Mouse (Mus musculus): ENCODE results near the gene 2510009E07Rik. TPM values are rescaled to one million over a fixed set of nuclear protein-coding genes. Genes with fewer than 3 reads are reported as not detected.
"Not testable (repeated sequence)": the region's sequence is repeated elsewhere in the genome, so short reads cannot be mapped to it uniquely, and the experiment has no call there.

2510009E07Rik gene
- polyA plus RNA-seq, 1 experiment from 2014 or later, result 41.6 TPM

DNA sequence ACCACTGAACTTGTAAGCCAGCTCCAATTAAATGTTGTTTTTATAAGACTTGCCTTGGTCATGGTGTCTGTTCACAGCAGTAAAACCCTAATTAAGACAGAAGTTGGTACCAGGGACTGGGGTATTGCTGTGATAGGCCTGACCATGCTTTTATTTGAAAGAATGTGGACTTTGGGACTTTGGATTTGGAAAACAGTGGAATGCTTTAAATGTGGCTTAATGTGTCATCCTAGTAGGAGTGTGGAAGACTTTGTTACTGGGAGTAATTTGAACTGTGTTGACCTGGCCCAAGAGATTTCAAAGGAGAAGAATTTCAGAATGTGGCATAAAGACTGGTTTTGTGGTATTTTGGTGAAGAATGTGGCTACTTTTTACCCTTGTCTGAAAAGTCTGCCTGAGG is 21.4 kb downstream of the 2510009E07Rik start:
- H3K27me3 ChIP-seq; ATAC-seq (replicated peaks); H3K9me3 ChIP-seq; H3K36me3 ChIP-seq; H3K4me2 ChIP-seq (replicated peaks); H3K27ac ChIP-seq (replicated peaks); H3K4me3 ChIP-seq; H3K4me1 ChIP-seq; H3K9ac ChIP-seq (replicated peaks): not testable (repeated sequence)

DNA sequence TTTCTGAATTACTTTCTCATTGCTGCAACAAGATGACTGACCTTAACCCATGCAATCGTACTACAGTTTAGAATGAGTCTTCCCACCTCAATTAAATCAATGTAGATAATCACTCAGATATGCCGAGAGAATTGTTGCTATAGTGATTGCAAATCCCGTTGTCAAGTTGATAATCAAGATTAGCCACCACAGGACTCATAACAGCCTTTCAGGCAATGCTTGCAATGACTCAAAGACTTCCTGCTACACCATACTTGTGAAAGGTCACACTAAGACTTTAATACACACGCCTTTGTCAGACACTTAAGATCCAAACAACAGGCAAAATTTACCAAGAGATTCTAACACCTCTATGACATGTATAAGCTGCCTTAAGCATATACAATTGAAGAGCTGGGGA is 22.6 kb downstream of the 2510009E07Rik start:
- no peaks in the 10 kb centered on the region for H3K27me3 ChIP-seq
- WGBS, result 84% methylated on average over 4 of the region's 4 CpGs
- H3K4me1 ChIP-seq, result no peaks in the 10 kb centered on the region
- H3K4me2 ChIP-seq (replicated peaks), result no peak overlapping the region
- H3K36me3 ChIP-seq, result peaks cover 4% of the 10 kb centered on the region; the same call in 1 of the 2 replicates
- no peak overlapping the region for H3K9ac ChIP-seq (replicated peaks)
- H3K9me3 ChIP-seq, result no peaks in the 10 kb centered on the region
- ATAC-seq (replicated peaks), result no peak
- no peak overlapping the region for H3K4me3 ChIP-seq
- H3K27ac ChIP-seq (replicated peaks), result no peak overlapping the region

DNA sequence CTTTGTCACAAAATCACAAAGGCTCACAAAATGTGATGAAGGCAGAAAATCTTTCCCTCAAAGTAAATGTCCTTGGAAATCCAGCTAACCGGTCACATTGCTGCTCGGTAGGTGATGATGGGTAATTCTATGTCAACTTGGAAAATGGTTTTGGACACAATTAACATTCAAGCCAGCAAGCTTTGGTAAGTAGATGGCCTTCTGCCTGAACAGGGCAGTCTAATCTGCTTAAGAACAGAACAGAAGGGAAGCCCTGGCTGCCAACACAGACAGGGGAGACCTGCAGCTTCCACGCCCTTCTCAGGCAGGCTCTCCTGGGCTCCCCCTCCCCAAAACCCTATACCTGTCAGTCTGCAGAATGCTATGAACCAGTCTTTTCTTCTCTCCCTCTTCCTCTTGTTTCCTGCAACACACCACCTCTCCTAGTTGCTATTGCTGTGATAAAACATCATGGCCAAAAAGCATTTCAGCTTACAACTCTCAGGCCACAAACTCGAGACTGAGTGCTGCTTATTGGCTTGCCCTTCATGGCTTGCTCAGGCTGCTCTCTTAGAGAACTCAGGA is 29.0 kb downstream of the 2510009E07Rik start:
- Histone ChIP-seq H3K9me3 (no peaks in the 10 kb centered on the region), H3K36me3 (no peaks in the 10 kb centered on the region), H3K27me3 (no peaks in the 10 kb centered on the region), H3K4me2 (replicated peaks) (no peak overlapping the region), H3K9ac (replicated peaks) (no peak overlapping the region), H3K27ac (replicated peaks) (peak overlapping the region; percentile 13; the same call in 1 of the 2 replicates), H3K4me3 (no peak overlapping the region), H3K4me1 (peaks cover 15% of the 10 kb centered on the region)
- WGBS, result 3% methylated on average over 4 of the region's 4 CpGs
- 0 out of 2 replicates have a peak, but pooled peaks have one; percentile 38 for ATAC-seq (replicated peaks)

DNA sequence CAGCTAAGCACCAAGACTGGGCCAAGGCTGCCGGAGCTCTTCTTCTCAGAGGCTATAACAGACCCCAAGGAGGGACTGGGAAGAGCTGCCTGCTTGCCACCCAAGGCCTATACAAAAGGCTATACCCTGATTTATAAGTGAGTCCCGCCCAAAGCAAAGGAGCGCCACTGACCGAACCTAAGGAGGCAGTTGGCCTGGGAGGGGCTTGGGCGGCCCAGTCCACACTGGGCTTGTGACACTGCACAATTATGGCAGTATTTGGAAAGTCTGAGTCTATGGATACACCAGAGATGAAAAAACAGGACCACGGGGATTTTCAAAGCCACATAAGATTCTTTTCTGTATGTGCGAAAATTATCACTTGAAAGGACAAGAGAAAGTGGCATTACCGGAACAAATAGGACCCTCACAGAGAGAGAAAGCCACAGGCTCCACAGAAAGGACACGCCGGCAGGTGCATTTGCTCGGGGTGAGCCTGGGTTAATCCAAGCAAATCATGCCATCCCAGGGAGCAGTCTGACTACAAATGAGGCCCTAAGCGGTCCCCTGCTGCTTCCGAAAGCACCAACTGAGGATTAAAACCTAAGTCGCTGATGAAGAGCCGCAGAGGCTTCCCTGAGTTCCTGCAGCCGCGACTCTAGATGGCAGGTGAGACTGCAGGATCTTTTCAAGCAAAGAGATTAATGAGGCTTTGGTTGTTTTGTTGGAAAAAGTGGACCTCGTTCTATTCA is 29.7 kb downstream of the 2510009E07Rik start:
- WGBS, result 6% methylated on average over 18 of the region's 18 CpGs
- no peak overlapping the region for H3K4me3 ChIP-seq

DNA sequence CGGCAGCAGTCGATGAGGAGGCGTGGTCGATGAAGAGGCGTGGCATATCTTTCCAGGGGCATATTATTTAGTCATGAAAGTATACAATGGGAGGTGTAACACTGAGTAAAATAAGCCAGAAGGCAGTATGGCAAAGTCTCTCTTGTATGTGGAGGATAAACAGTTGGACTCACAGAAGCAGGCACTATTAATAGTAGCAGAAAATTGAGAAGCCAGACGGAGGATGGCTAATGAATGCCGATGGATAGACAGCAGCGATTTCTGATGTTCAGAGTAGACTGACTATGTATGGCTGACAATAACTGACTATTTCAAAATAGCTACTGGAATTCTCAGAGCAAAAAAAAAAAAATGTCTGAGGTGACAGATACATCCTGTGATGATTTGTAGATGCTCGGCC is 38.5 kb downstream of the 2510009E07Rik start:
- no peak overlapping the region for H3K4me3 ChIP-seq
- no peak overlapping the region for H3K9ac ChIP-seq (replicated peaks)
- H3K4me1 ChIP-seq, result peaks cover 16% of the 10 kb centered on the region
- H3K27ac ChIP-seq (replicated peaks), result peak overlapping the region; percentile 52; the same call in 1 of the 2 replicates
- H3K36me3 ChIP-seq, result 0 out of 2 replicates have a peak, but pooled peaks cover 5% of the 10 kb centered on the region
- WGBS, result 80% methylated on average over 9 of the region's 9 CpGs
- H3K4me2 ChIP-seq (replicated peaks), result no peak overlapping the region
- no peaks in the 10 kb centered on the region for H3K27me3 ChIP-seq
- no peaks in the 10 kb centered on the region for H3K9me3 ChIP-seq
- 0 out of 2 replicates have a peak, but pooled peaks have one; percentile 9 for ATAC-seq (replicated peaks)

More for the DNA sequence above, 29.7 kb downstream of the 2510009E07Rik start:
- Histone ChIP-seq H3K9ac (replicated peaks) (no peak overlapping the region), H3K27me3 (no peaks in the 10 kb centered on the region), H3K36me3 (no peaks in the 10 kb centered on the region), H3K9me3 (no peaks in the 10 kb centered on the region), H3K4me2 (replicated peaks) (peak overlapping the region; percentile 14; the same call in 1 of the 2 replicates), H3K27ac (replicated peaks) (peak overlapping the region; percentile 13; the same call in 1 of the 2 replicates), H3K4me1 (peaks cover 15% of the 10 kb centered on the region)
- ATAC-seq (replicated peaks), result peak; percentile 68

DNA sequence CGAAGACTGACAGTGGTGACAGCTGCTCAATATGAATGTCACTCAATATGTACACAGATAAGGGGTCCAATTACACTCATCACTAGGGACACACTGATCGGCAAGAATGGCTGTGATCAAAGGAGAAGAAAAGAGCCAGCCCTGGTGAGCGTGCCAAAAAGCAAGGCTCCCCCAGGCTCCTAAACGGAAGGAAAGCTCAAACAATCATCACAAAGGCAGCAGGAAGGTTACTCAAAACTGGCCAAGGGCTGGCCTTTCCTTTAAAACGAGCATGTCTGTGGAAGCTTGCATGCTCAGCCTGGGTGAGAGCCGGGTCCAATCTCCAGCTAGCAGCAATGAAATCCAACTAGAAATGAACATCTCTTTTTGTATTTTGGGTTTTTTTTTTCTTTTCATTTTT is 39.2 kb downstream of the 2510009E07Rik start:
- 22% methylated on average over 6 of the region's 6 CpGs for WGBS
- Histone ChIP-seq H3K9ac (replicated peaks) (no peak overlapping the region), H3K27ac (replicated peaks) (peak overlapping the region; percentile 52), H3K27me3 (no peaks in the 10 kb centered on the region), H3K9me3 (no peaks in the 10 kb centered on the region), H3K36me3 (0 out of 2 replicates have a peak, but pooled peaks cover 5% of the 10 kb centered on the region), H3K4me1 (peaks cover 16% of the 10 kb centered on the region), H3K4me3 (no peak overlapping the region), H3K4me2 (replicated peaks) (no peak overlapping the region)
- 0 out of 2 replicates have a peak, but pooled peaks have one; percentile 34 for ATAC-seq (replicated peaks)

DNA sequence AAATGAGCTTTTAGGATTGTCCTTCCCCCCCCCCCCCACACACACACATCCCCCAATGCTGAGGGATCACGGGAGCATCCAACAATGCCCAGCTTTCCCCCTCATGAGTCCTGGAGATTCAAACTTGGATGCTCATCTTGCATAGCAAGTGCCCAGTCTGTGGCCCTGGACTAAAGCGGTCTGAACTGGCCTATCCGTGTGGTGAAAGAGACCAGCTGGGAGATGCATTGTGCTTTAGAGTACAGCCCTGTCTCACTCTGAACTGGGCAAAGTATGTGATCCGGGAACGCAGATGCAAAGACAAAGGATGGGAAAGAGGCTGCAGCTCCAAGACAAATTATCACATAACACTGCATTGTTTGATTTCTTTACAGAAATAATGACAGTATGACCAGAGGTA is 40.1 kb downstream of the 2510009E07Rik start:
- no peaks in the 10 kb centered on the region for H3K9me3 ChIP-seq
- H3K27me3 ChIP-seq, result no peaks in the 10 kb centered on the region
- 0 out of 2 replicates have a peak, but pooled peaks cover 5% of the 10 kb centered on the region for H3K36me3 ChIP-seq
- H3K4me3 ChIP-seq, result no peak overlapping the region
- WGBS, result 39% methylated on average over 5 of the region's 5 CpGs
- peak overlapping the region; percentile 52 for H3K27ac ChIP-seq (replicated peaks)
- H3K4me2 ChIP-seq (replicated peaks), result no peak overlapping the region
- H3K4me1 ChIP-seq, result peaks cover 16% of the 10 kb centered on the region
- no peak overlapping the region for H3K9ac ChIP-seq (replicated peaks)
- peak; percentile 55 for ATAC-seq (replicated peaks)

DNA sequence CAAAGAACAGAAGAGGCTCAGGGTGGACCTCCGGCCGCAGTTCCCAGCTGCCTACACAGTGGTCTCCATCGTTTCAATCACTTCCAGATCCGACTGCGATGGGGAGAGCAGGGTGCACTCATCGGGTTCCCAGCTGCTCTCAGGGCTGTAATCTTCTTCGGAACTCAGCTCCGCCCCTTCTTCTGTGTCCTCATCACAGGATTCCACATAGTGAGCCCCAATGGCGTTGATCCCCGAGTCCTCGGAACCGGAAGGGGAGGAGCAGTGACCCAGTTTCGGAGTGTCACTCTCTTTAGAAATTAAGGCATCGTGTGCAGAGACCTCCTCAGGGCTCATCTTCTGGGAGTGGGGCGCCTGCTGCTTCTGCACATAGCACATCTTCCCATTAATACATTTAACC is 41.3 kb downstream of the 2510009E07Rik start:
- WGBS, result 84% methylated on average over 15 of the region's 15 CpGs
- ATAC-seq (replicated peaks), result no peak

DNA sequence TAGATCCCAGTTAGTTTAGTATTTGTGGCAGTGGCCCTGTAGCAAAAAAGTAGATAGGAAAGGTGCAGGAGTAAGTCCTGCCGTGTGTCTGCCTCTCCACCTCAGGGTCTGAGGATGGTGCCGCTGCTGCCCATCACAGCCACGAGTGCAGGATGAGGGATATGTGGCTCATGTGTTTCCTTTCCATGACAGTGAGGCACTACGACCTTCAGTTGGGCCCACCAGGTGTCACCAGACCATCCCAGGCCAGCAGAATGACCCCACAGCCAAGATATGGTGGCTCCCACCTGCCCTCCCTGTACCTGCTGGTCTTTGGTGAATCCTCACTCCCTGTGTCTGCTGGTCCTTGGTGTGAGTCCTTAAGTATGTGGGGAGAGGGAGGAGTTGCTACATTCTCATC is 43.3 kb downstream of the 2510009E07Rik start:
- WGBS, result 88% methylated on average over 4 of the region's 4 CpGs
- 0 out of 2 replicates have a peak, but pooled peaks cover 8% of the 10 kb centered on the region for H3K36me3 ChIP-seq
- H3K9ac ChIP-seq (replicated peaks), result no peak overlapping the region
- H3K27ac ChIP-seq (replicated peaks), result no peak overlapping the region
- H3K9me3 ChIP-seq, result no peaks in the 10 kb centered on the region
- H3K4me3 ChIP-seq, result no peak overlapping the region
- no peaks in the 10 kb centered on the region for H3K27me3 ChIP-seq
- peaks cover 16% of the 10 kb centered on the region for H3K4me1 ChIP-seq
- ATAC-seq (replicated peaks), result no peak
- no peak overlapping the region for H3K4me2 ChIP-seq (replicated peaks)

More for the DNA sequence above, 41.3 kb downstream of the 2510009E07Rik start:
- H3K36me3 ChIP-seq, result 0 out of 2 replicates have a peak, but pooled peaks cover 5% of the 10 kb centered on the region
- H3K27ac ChIP-seq (replicated peaks), result no peak overlapping the region
- no peak overlapping the region for H3K9ac ChIP-seq (replicated peaks)
- peaks cover 16% of the 10 kb centered on the region for H3K4me1 ChIP-seq
- no peaks in the 10 kb centered on the region for H3K27me3 ChIP-seq
- no peak overlapping the region for H3K4me3 ChIP-seq
- no peak overlapping the region for H3K4me2 ChIP-seq (replicated peaks)
- no peaks in the 10 kb centered on the region for H3K9me3 ChIP-seq

DNA sequence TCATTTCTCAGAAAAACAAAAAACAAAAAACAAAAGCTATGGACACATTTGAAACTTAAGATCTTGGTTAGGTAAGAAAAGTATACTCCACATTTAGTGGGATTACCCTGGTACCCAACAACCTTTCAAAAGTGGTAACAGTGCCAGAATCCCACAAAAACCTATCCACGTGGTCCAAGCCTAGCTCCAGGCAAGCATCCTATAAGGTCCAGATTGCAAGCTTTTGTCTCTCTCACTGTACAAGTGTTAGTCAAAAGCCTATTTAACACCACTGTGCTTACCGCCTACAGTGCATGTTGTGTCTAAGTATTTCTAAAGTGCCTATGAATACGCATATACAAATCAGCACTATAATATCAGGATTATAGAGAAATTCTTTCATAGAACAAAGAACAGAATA is 44.2 kb downstream of the 2510009E07Rik start:
- H3K4me1 ChIP-seq, result peaks cover 8% of the 10 kb centered on the region
- 33% methylated on average over 3 of the region's 3 CpGs for WGBS
- no peaks in the 10 kb centered on the region for H3K27me3 ChIP-seq
- H3K36me3 ChIP-seq, result 0 out of 2 replicates have a peak, but pooled peaks cover 8% of the 10 kb centered on the region
- no peaks in the 10 kb centered on the region for H3K9me3 ChIP-seq
- no peak overlapping the region for H3K4me3 ChIP-seq
- no peak overlapping the region for H3K27ac ChIP-seq (replicated peaks)
- ATAC-seq (replicated peaks), result no peak; the same call in 1 of the 2 replicates
- no peak overlapping the region for H3K4me2 ChIP-seq (replicated peaks)
- H3K9ac ChIP-seq (replicated peaks), result no peak overlapping the region

DNA sequence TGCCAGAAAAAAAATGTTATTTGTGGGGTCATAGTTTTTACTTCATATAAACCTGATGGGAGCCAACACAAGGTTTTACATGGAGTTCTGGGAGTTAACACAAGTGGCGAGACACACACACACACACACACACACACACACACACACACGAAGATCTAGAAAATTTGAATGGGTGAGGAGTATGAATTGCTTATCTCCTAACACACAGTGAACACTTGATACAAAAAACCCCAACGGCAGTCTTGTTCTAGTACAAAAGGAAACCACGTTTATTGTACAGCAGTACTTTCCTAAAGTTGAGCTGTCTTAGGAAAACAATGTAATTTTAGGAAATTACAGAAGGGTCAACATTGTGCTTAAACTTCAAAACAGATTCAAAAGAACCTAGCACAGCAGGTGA is 45.7 kb downstream of the 2510009E07Rik start:
- no peak for ATAC-seq (replicated peaks)
- H3K27me3 ChIP-seq, result no peaks in the 10 kb centered on the region
- H3K4me2 ChIP-seq (replicated peaks), result no peak overlapping the region
- H3K4me3 ChIP-seq, result no peak overlapping the region
- H3K27ac ChIP-seq (replicated peaks), result no peak overlapping the region
- peaks cover 4% of the 10 kb centered on the region for H3K4me1 ChIP-seq
- WGBS, result 75% methylated on average over 4 of the region's 4 CpGs
- 0 out of 2 replicates have a peak, but pooled peaks cover 8% of the 10 kb centered on the region for H3K36me3 ChIP-seq
- H3K9ac ChIP-seq (replicated peaks), result no peak overlapping the region
- H3K9me3 ChIP-seq, result no peaks in the 10 kb centered on the region

DNA sequence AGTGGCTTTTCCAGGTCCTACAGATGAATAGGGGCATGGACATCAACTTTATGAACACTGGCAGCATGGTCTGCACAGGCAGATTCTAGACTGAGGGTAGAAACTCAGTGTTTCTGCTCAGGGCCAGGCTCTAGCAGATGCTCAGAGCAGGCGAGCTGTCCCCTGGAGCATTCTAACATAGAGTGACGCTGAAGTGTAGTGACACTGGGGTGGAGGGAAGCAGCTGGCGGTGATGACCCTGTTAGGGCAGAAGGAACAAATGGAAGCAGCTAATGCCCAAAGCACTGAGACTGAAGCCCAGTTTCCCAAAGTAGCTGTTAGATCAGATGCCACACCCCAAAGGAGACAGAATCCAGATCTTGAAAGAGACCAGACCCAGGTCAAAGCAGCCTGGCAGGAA is 48.0 kb downstream of the 2510009E07Rik start:
- Histone ChIP-seq H3K4me3 (no peak overlapping the region), H3K9ac (replicated peaks) (no peak overlapping the region), H3K4me2 (replicated peaks) (no peak overlapping the region), H3K4me1 (peaks cover 6% of the 10 kb centered on the region), H3K27me3 (no peaks in the 10 kb centered on the region), H3K36me3 (0 out of 2 replicates have a peak, but pooled peaks cover 3% of the 10 kb centered on the region), H3K9me3 (no peaks in the 10 kb centered on the region), H3K27ac (replicated peaks) (no peak overlapping the region)
- ATAC-seq (replicated peaks), result no peak
- WGBS, result 78% methylated on average over 3 of the region's 3 CpGs

All from forebrain, embryonic 15.5 days (tissue).